Mouse (Mus musculus) kidney, embryonic 15.5 days (tissue): Measurements from ENCODE around the gene Thbs2. TPM values are rescaled to one million over a fixed set of nuclear protein-coding genes. Genes with fewer than 3 reads are reported as not detected.

Source experiments
- ATAC-seq: fragments of 200-750 bp; cut with Nextera tagmentation; replicated peaks from 2 replicates; pipeline ENCODE4 v1.8.0; 2017; ENCODE audit warnings: moderate TSS enrichment; ENCODE audit not compliant: low FRiP score
- H3K27ac ChIP-seq: fragments of 300-500 bp; sonication (generic); 2 replicates; pipeline ENCODE4 v1.5.1; 2015; ENCODE audit warnings: mild to moderate bottlenecking, inconsistent platforms
- H3K27me3 ChIP-seq: fragments of 300-500 bp; sonication (generic); 2 replicates; pipeline ENCODE4 v1.6.1; 2015; ENCODE audit warnings: inconsistent platforms
- H3K36me3 ChIP-seq: fragments of 300-500 bp; sonication (generic); 2 replicates; pipeline ENCODE4 v1.6.1; 2015; ENCODE audit warnings: inconsistent platforms
- H3K4me1 ChIP-seq: fragments of 300-500 bp; sonication (generic); 2 replicates; pipeline ENCODE4 v1.6.1; 2015; ENCODE audit warnings: inconsistent platforms
- H3K4me2 ChIP-seq: fragments of 300-500 bp; sonication (generic); 2 replicates; pipeline ENCODE4 v1.6.1; 2015; ENCODE audit warnings: moderate library complexity, mild to moderate bottlenecking, inconsistent platforms
- H3K4me3 ChIP-seq: fragments of 300-500 bp; sonication (generic); replicated peaks from 2 replicates; pipeline ENCODE4 v1.5.1; 2015; ENCODE audit warnings: mild to moderate bottlenecking, inconsistent platforms
- H3K9ac ChIP-seq: fragments of 300-500 bp; sonication (generic); 2 replicates; pipeline ENCODE4 v1.6.1; 2015; ENCODE audit warnings: mild to moderate bottlenecking, inconsistent platforms
- H3K9me3 ChIP-seq: fragments of 300-500 bp; sonication (generic); replicated peaks from 2 replicates; pipeline ENCODE4 v1.6.1; 2016; ENCODE audit warnings: inconsistent platforms
- WGBS: fragments of 180-500 bp; shearing (Covaris S2); methylation state at CpG from one replicate; pipeline ENCODE4 v1.1.7; 2015; ENCODE audit warnings: mixed read lengths; 5-methylcytosine and 5-hydroxymethylcytosine counted together
- polyA plus RNA-seq: library from polyadenylated mRNA; unstranded; fragments of >200 nt; fragmentation: Nextera tagmentation; extraction: Ambion mirVana; gene quantifications from 2 replicates; pipeline ENCODE4 v1.2.1, GENCODE M21; 2015

Thbs2 gene
- polyA plus RNA-seq, 1 experiment from 2014 or later, result 25.5 TPM

DNA sequence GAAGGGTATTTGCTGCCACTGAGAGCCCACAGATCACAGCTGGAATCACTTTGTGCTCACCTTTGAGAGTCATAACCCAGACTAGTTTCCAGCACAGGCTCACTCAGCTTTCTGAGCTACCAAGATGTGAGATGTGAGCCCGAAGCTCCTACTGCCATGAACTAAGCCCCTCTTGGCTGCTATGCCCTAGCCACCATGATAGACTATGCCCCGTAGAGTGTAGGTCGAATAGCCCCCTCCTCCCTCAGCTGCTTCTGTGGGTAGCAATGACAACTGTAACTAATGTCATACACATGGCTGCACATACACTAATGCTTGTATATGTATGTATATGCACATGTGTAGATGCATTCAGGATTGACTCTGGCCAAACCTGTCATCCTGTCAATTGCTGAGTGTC is 20.3 kb upstream of the Thbs2 start:
- no peaks in the 10 kb centered on the region for H3K9me3 ChIP-seq

DNA sequence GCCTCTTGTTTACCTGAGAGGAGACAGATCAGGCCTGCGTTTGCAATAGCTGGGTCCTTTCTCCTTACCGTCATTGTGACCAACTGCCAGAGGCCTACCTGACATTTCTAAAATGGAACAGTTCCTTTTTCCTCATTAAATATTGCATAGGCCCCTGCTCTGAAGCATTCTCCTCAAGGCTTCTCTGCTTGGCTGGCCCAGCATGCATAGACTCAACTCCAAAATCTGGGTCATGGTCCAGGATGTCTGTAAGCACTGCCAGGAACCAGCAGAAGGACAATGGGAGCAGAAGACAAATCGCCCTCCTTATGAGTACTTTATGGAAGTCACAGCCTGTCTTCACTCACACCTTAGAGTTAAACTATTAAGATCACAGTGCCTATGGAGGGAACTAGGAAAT is 17.7 kb upstream of the Thbs2 start:
- Histone ChIP-seq H3K9me3 (no peaks in the 10 kb centered on the region), H3K27me3 (no peaks in the 10 kb centered on the region), H3K9ac (no peak overlapping the region), H3K4me1 (no peaks in the 10 kb centered on the region), H3K4me2 (no peak overlapping the region), H3K27ac (no peak overlapping the region), H3K36me3 (no peaks in the 10 kb centered on the region), H3K4me3 (no peak overlapping the region)
- ATAC-seq, result no peak
- WGBS, result 92% methylated on average over 3 of the region's 3 CpGs

More for the DNA sequence above, 20.3 kb upstream of the Thbs2 start:
- Histone ChIP-seq H3K27ac (no peak overlapping the region), H3K36me3 (no peaks in the 10 kb centered on the region), H3K27me3 (no peaks in the 10 kb centered on the region), H3K4me3 (no peak overlapping the region), H3K4me2 (no peak overlapping the region), H3K4me1 (no peaks in the 10 kb centered on the region), H3K9ac (no peak overlapping the region)
- WGBS, result 80% methylated on average over 3 of the region's 3 CpGs
- ATAC-seq, result no peak

DNA sequence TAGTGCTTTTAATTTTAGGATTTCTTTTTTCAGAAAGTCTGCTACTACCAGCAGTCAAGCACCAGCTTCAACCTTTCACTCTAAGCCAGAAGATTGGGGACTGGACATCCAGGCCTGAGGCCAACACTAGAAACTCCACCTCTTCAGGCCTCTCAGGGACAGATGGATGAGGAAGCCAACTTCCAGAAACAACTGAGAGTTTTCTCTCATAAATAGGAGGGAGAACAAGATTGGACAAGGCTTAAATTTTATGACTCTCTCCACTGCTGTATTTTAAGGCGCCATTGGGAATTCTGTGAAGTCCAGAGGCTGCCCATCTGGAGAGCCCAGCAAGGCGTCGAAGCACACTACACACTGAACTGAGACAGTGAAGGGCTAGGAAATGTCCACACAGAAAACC is 17.0 kb upstream of the Thbs2 start:
- H3K4me3 ChIP-seq, result no peak overlapping the region
- H3K4me1 ChIP-seq, result no peaks in the 10 kb centered on the region
- no peak overlapping the region for H3K4me2 ChIP-seq
- no peaks in the 10 kb centered on the region for H3K27me3 ChIP-seq
- no peak overlapping the region for H3K9ac ChIP-seq
- 0 out of 2 replicates have a peak, but pooled peaks have one; percentile 40 for ATAC-seq
- H3K9me3 ChIP-seq, result no peaks in the 10 kb centered on the region
- H3K27ac ChIP-seq, result no peak overlapping the region
- no peaks in the 10 kb centered on the region for H3K36me3 ChIP-seq
- WGBS, result 64% methylated on average over 3 of the region's 3 CpGs

DNA sequence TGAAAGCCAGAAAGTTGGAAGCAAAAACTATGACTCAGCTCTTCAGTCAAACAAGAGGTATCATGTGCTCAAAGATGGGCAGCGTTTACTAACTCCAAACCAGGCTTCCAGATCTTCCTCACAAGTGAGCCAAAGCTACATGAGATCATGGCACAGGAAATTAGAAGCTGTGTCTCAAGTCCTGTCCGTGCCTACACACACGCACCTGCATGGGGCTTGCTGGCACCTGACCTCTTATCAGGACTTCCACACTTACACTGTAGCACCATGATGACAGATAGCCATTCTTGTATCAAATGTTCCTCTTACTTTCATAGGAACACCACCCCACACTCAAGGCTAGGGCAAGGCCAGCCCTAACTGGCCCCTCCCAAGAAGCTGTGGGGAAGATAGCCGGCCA is 12.0 kb upstream of the Thbs2 start:
- H3K4me1 ChIP-seq, result no peaks in the 10 kb centered on the region; the same call in 1 of the 2 replicates
- no peaks in the 10 kb centered on the region for H3K36me3 ChIP-seq
- H3K4me2 ChIP-seq, result no peak overlapping the region
- H3K9me3 ChIP-seq, result no peaks in the 10 kb centered on the region
- no peak overlapping the region for H3K9ac ChIP-seq
- no peak overlapping the region for H3K27ac ChIP-seq
- ATAC-seq, result no peak
- no peaks in the 10 kb centered on the region for H3K27me3 ChIP-seq
- H3K4me3 ChIP-seq, result no peak overlapping the region
- 92% methylated on average over 4 of the region's 4 CpGs for WGBS

DNA sequence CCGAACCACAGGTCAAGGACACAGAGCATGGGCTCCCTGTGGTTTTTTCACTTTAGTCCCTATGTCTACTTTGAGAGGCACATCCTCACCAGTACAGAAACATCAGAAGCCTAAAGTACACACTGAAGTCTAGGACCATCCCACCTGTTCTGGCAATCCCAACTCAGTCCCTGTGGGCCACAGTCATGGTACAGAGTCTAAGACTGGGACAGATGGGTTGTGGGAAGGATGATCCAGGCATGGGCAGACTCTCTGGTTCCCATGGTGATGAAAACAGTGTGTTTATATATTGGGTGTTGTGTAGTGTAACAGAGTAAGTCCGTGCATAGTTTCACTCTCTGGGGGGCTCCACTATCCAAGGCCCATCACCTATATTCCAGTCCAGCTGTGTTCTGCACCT is 11.4 kb upstream of the Thbs2 start:
- Histone ChIP-seq H3K9me3 (no peaks in the 10 kb centered on the region), H3K4me3 (no peak overlapping the region), H3K4me1 (no peaks in the 10 kb centered on the region; the same call in 1 of the 2 replicates), H3K4me2 (no peak overlapping the region), H3K9ac (no peak overlapping the region), H3K27me3 (no peaks in the 10 kb centered on the region), H3K27ac (no peak overlapping the region), H3K36me3 (no peaks in the 10 kb centered on the region)
- ATAC-seq, result no peak
- 91% methylated on average over 2 of the region's 2 CpGs for WGBS

DNA sequence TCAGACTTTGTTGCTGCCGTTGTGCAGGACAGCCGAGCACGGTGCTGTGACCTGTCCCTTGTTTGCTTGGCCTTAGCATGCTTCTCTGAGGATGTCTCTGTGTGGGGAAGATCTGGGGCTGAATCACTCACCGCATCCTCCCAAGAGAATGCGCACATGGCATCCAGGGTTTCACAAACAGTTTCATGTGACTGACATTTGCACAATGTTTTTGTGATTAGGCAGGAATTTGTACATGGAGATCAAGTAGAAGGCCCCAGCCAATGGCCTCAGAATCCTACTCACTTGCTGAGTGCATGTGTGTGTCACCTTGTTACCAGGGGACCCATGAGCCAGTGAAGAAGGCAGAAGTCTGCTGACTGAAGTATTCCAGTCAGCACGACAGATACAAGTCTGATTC is 9.7 kb upstream of the Thbs2 start:
- Histone ChIP-seq H3K27ac (no peak overlapping the region), H3K4me1 (no peaks in the 10 kb centered on the region; the same call in 1 of the 2 replicates), H3K27me3 (no peaks in the 10 kb centered on the region), H3K9ac (no peak overlapping the region), H3K9me3 (no peaks in the 10 kb centered on the region), H3K4me2 (no peak overlapping the region), H3K4me3 (no peak overlapping the region), H3K36me3 (no peaks in the 10 kb centered on the region)
- 68% methylated on average over 6 of the region's 6 CpGs for WGBS
- ATAC-seq, result no peak

DNA sequence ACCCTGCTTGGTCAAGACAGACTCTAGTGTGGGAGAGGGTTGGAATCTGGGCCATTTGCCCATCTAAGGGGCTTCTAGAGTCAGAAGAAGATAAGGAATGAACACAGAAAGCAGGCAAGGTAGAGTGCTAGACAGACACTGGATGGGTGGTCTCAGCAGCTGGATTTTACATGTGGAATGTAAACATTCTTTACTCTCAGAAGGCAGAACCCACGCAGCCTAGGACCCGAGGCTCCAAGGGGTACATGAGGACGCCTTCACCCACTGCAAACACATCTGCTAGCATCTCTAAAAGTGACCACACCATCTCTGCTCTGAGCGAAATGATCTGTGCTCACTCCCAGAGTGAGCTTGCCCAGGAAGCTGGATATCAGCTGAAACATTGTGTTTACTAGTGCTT is 9.2 kb upstream of the Thbs2 start:
- 61% methylated on average over 4 of the region's 4 CpGs for WGBS
- Histone ChIP-seq H3K4me3 (no peak overlapping the region), H3K9ac (no peak overlapping the region), H3K27me3 (no peaks in the 10 kb centered on the region), H3K9me3 (no peaks in the 10 kb centered on the region), H3K4me2 (no peak overlapping the region), H3K36me3 (no peaks in the 10 kb centered on the region), H3K27ac (no peak overlapping the region), H3K4me1 (no peaks in the 10 kb centered on the region; the same call in 1 of the 2 replicates)
- no peak for ATAC-seq

DNA sequence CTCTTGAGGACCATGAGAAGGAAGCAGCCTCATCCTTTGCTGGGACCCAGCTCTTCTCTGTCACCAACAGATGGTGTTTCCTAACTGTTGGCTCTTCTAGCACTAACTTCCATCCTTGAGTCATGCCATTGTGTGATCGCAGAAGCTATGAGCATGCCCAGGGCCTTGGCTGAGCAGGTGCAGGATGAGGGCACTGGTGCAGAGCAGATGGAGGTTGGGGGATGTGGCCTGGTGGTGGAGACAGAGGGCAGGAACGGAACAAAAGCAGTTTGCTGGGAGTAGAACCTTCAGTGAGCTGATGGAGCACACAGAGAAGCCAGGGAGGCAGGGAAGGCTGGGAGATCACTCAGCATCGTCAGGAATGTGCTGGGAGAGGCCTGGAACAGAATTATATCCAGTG is 8.7 kb upstream of the Thbs2 start:
- Histone ChIP-seq H3K4me3 (no peak overlapping the region), H3K4me2 (no peak overlapping the region), H3K4me1 (no peaks in the 10 kb centered on the region; the same call in 1 of the 2 replicates), H3K9ac (no peak overlapping the region), H3K27me3 (no peaks in the 10 kb centered on the region), H3K27ac (no peak overlapping the region), H3K36me3 (no peaks in the 10 kb centered on the region), H3K9me3 (no peaks in the 10 kb centered on the region)
- 53% methylated on average over 3 of the region's 3 CpGs for WGBS
- no peak for ATAC-seq

DNA sequence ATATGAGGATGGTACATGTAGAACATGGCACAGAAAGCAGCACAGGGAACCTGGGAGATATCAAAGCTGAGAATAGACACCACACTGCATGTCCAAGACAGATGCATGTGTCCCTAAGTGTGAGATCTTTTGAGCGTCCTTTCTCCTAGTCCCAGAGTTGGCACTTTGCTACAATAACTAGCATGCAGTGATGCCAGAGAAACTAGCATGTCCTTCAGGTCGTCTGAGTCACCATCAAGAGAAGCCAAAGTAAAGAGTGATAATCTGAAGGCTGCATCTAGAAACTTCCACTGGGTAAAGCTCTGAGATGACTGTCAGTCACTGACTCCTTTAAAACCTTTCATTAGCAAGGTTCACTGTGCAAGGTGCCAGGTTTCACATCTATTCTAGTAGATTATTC is 7.9 kb upstream of the Thbs2 start:
- no peak overlapping the region for H3K4me3 ChIP-seq
- H3K4me1 ChIP-seq, result no peaks in the 10 kb centered on the region; the same call in 1 of the 2 replicates
- no peaks in the 10 kb centered on the region for H3K9me3 ChIP-seq
- H3K36me3 ChIP-seq, result no peaks in the 10 kb centered on the region
- WGBS, result 57% methylated on average over 2 of the region's 2 CpGs
- no peaks in the 10 kb centered on the region for H3K27me3 ChIP-seq
- ATAC-seq, result no peak
- H3K4me2 ChIP-seq, result no peak overlapping the region
- H3K27ac ChIP-seq, result no peak overlapping the region
- no peak overlapping the region for H3K9ac ChIP-seq

DNA sequence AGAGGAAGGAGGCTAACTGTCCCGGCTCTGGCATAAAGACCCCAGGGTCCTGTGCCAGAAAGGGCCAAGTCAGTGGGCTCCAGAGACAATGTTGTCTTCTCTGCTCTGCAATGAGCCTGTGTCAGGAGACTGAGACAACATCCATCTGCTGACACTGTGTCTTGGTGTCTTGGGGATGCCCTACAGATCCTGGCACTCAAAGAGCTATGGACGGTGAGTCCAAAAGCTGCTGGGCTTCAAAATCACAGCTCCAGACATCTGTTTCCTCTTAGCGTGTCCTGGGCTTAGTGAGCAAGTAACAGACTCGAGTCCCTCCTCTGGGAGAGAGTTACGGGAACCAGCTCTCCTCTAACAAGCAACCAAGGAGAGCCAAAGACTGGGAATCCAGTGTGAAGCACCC is 6.2 kb upstream of the Thbs2 start:
- no peaks in the 10 kb centered on the region for H3K27me3 ChIP-seq
- no peak overlapping the region for H3K27ac ChIP-seq
- no peak overlapping the region for H3K4me3 ChIP-seq
- H3K4me1 ChIP-seq, result no peaks in the 10 kb centered on the region; the same call in 1 of the 2 replicates
- no peaks in the 10 kb centered on the region for H3K9me3 ChIP-seq
- no peak overlapping the region for H3K9ac ChIP-seq
- no peaks in the 10 kb centered on the region for H3K36me3 ChIP-seq
- no peak for ATAC-seq
- 83% methylated on average over 5 of the region's 5 CpGs for WGBS
- H3K4me2 ChIP-seq, result no peak overlapping the region

DNA sequence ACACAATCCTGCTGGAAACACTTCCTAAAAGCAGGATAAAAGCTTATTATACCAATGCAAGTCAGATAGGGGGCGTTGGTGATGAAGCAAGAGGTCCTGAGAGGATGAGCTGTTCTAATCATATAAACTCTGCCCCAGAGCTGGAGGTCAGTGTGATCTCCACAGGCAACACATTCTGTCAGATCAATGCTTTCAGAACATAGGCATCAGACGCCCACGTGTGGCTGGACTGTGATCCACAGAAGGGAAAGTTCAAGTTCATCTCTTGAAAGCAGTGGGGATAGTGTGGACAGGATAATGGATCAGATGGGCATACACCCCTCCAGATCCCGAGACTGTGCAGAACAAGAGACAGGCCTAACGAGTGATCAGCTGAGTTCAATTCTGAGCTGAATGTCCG is 4.2 kb upstream of the Thbs2 start:
- no peak overlapping the region for H3K9ac ChIP-seq
- ATAC-seq, result no peak
- H3K27ac ChIP-seq, result no peak overlapping the region
- 73% methylated on average over 6 of the region's 6 CpGs for WGBS
- peaks cover 11% of the 10 kb centered on the region for H3K4me1 ChIP-seq
- no peaks in the 10 kb centered on the region for H3K36me3 ChIP-seq
- no peaks in the 10 kb centered on the region for H3K9me3 ChIP-seq
- no peaks in the 10 kb centered on the region for H3K27me3 ChIP-seq
- H3K4me2 ChIP-seq, result no peak overlapping the region
- H3K4me3 ChIP-seq, result no peak overlapping the region

DNA sequence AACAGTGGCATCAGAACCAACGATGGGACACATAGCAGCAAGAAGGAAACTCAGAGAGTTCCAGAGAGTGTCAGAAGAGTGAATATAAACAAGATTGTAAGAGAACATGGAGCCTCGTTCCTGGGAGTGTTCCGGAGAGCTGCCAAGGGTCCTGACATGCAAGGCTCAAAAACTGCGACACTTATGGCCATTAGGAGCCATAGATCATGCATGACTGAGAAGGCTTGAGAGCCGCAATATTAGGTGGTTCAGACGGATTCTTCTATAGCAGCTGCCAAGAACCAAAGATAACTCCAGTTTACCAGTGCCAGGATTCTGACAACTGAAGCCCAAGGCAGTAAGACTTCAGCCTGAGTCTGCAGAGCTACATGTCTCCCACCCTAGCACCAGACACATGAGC is 3.1 kb upstream of the Thbs2 start:
- Histone ChIP-seq H3K4me2 (no peak overlapping the region), H3K36me3 (no peaks in the 10 kb centered on the region), H3K4me3 (no peak overlapping the region), H3K27ac (no peak overlapping the region), H3K4me1 (peaks cover 11% of the 10 kb centered on the region), H3K9ac (no peak overlapping the region), H3K9me3 (no peaks in the 10 kb centered on the region), H3K27me3 (no peaks in the 10 kb centered on the region)
- ATAC-seq, result no peak
- WGBS, result 67% methylated on average over 6 of the region's 6 CpGs

DNA sequence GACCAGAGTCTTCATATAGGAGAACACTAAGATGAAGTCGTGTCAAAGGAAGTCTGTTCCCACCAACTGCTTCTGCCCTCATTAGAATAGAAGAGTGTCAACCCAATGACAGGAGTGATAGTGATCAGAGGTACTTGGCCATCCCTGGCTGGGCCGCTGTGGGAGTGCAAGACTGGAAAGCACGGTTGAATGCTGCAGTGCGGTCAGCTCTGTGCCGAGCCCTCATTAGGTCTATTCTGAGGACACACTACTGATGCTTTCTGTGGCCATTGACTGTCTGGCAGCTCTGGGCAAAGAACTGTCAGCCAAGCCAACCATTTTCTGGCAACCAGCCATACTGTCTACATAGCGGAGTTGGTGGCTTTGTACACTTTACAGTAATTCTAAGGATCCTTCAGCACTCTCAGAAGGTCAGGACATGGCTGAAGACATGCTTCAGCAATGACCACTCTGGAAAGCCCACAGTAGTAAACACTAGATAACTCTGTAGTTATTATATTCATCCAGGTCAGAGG is 2.3 kb upstream of the Thbs2 start:
- no peaks in the 10 kb centered on the region for H3K9me3 ChIP-seq
- H3K36me3 ChIP-seq, result no peaks in the 10 kb centered on the region
- H3K9ac ChIP-seq, result no peak overlapping the region
- 90% methylated on average over 6 of the region's 6 CpGs for WGBS
- ATAC-seq, result no peak
- no peak overlapping the region for H3K4me3 ChIP-seq
- H3K4me1 ChIP-seq, result peaks cover 11% of the 10 kb centered on the region
- H3K27ac ChIP-seq, result no peak overlapping the region
- no peak overlapping the region for H3K4me2 ChIP-seq
- no peaks in the 10 kb centered on the region for H3K27me3 ChIP-seq
